Comparison of ENCODE assay signal across 26 mouse cellular contexts in the genomic region with DNA sequence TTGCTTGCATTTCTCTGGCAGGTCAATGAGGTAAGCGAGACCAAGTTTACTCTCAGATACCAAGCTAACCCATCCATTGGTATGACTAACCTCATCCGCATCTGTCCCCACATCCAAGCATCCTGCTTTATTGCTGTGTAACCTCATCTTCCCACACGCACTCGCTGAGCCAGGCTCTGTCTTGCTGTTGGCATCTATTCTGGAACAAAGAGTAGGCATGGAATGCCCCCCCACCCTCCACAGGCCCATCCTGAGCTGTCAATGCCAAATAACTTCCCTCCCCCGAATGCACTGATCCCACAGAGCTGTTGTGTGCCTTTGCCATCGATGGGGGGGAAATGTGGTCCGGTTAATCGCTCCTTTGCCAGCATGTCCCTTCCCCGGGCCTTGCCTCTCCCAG.
A peak's percentile ranks its signal among the peaks of the same experiment; 100 is the strongest.
DNase-seq lines count a peak whose midpoint lies in the region; ATAC-seq and TF ChIP-seq lines count a peak whose summit lies in the region.
"Had no signal": no experiment of that assay in that cellular context is flagged by ENCODE, and none has a peak within 500 bp of the region (broad histone marks: within the 10 kb centered on the region; RNA-seq: fewer than 3 reads in every experiment).

No protein-coding gene starts in this region.

- no peak for TF ChIP-seq CTCF in layer of hippocampus, adult 2 months (conservative IDR thresholded peaks at IDR 0.05)
- TF ChIP-seq CTCF in left cerebral cortex, adult 2 months (IDR thresholded peaks at IDR 0.05): no peak

- H3K4me3 ChIP-seq in forebrain, embryonic 10.5 days: no peak overlapping the region
- no peak overlapping the region for H3K4me3 ChIP-seq in forebrain, embryonic 16.5 days (replicated peaks; ENCODE audit: low read length)
- no peak overlapping the region for H3K4me3 ChIP-seq in layer of hippocampus, adult 2 months
- H3K4me3 ChIP-seq in left cerebral cortex, adult 2 months: no peak overlapping the region
- H3K4me3 ChIP-seq: embryonic facial prominence, embryonic 12.5 days; forebrain, embryonic 12.5 days; heart, adult 2 months; heart, embryonic 15.5 days; hindbrain, embryonic 13.5 days had no signal

- ATAC-seq in forebrain, embryonic 16.5 days: no peak
- no peak for ATAC-seq in activated CD4-positive, CD25-positive, alpha-beta regulatory T cell, adult 4 months
- ATAC-seq: CD4-positive, CD25-positive, alpha-beta regulatory T cell, adult 4 months; forebrain, postnatal 0 days; hindbrain, postnatal 0 days had no signal

- DNase-seq in forebrain, embryonic 10.5 days (ENCODE audit: extremely low spot score, low spot score): no peak
- peak; percentile 47 to 49 for DNase-seq in layer of hippocampus, adult 2 months (ENCODE audit: low spot score in 2 of 2)
- DNase-seq in layer of hippocampus, postnatal 25 days (ENCODE audit: extremely low spot score in 1 of 2, low spot score in 1 of 2): no peak
- DNase-seq in left cerebral cortex, adult 2 months (ENCODE audit: extremely low spot score in 1 of 2, low spot score in 2 of 2): peak; percentile 45 to 50
- DNase-seq in left cerebral cortex, adult 11 months (ENCODE audit: low spot score): no peak
- DNase-seq in Muller cell, postnatal 12 days (ENCODE audit: inconsistent ontology term): peak; percentile 52
- DNase-seq: adrenal gland, adult 2 months; adrenal gland, postnatal 36 days; B cell, adult 2 months; cerebellum, adult 11 months; cerebellum, adult 8-10 months; cerebellum, postnatal 14 days; forebrain, postnatal 0 days; gastrocnemius, postnatal 14 days; heart, adult 2 months; heart, postnatal 14 days had no signal

- H3K36me3 ChIP-seq in forebrain, embryonic 10.5 days (replicated peaks): peaks cover 19% of the 10 kb centered on the region
- peaks cover 15% of the 10 kb centered on the region; the same call in 1 of the 2 replicates for H3K36me3 ChIP-seq in forebrain, embryonic 16.5 days (ENCODE audit: control insufficient read depth, insufficient read depth)
- H3K36me3 ChIP-seq: forebrain, embryonic 12.5 days; G1E had no signal

- H3K4me2 ChIP-seq in forebrain, embryonic 16.5 days (ENCODE audit: low read length): no peak overlapping the region
- H3K4me2 ChIP-seq: embryonic facial prominence, embryonic 12.5 days; forebrain, embryonic 12.5 days; heart, embryonic 11.5 days; heart, embryonic 15.5 days; hindbrain, embryonic 13.5 days had no signal

- 88% methylated on average over 9 of the region's 9 CpGs for WGBS in forebrain, embryonic 10.5 days
- WGBS in forebrain, embryonic 16.5 days: 90% methylated on average over 9 of the region's 9 CpGs

- intact Hi-C loops in left cerebral cortex, adult 2 months (cut with DNase I): no loop called here

- no peak overlapping the region for H3K9ac ChIP-seq in forebrain, embryonic 16.5 days (replicated peaks; ENCODE audit: low read depth, low read length)
- H3K9ac ChIP-seq: embryonic facial prominence, embryonic 12.5 days; forebrain, embryonic 12.5 days; forebrain, postnatal 0 days; heart, embryonic 15.5 days; hindbrain, embryonic 13.5 days had no signal

- 0 out of 2 replicates have a peak overlapping the region, but pooled peaks have one; percentile 17 for H3K27ac ChIP-seq in forebrain, embryonic 10.5 days
- H3K27ac ChIP-seq in forebrain, embryonic 16.5 days (ENCODE audit: low read length): no peak overlapping the region
- H3K27ac ChIP-seq in layer of hippocampus, adult 2 months: peak overlapping the region; percentile 79
- peak overlapping the region; percentile 63 for H3K27ac ChIP-seq in left cerebral cortex, adult 2 months
- H3K27ac ChIP-seq: embryonic facial prominence, embryonic 12.5 days; forebrain, embryonic 12.5 days; heart, adult 2 months; heart, embryonic 15.5 days; hindbrain, embryonic 13.5 days; hindbrain, postnatal 0 days had no signal

- no peaks in the 10 kb centered on the region for H3K9me3 ChIP-seq in forebrain, embryonic 10.5 days
- H3K9me3 ChIP-seq in forebrain, embryonic 16.5 days (ENCODE audit: control insufficient read depth, low read length): no peaks in the 10 kb centered on the region
- H3K9me3 ChIP-seq: embryonic facial prominence, embryonic 12.5 days; forebrain, embryonic 12.5 days; heart, embryonic 15.5 days; hindbrain, embryonic 13.5 days had no signal

- H3K4me1 ChIP-seq in forebrain, embryonic 10.5 days: peaks cover 6% of the 10 kb centered on the region; the same call in 1 of the 2 replicates
- no peaks in the 10 kb centered on the region for H3K4me1 ChIP-seq in forebrain, embryonic 16.5 days (replicated peaks; ENCODE audit: control insufficient read depth, insufficient read depth, low read length)
- H3K4me1 ChIP-seq: forebrain, embryonic 12.5 days; hindbrain, embryonic 13.5 days had no signal

- no peaks in the 10 kb centered on the region for H3K27me3 ChIP-seq in forebrain, embryonic 10.5 days (ENCODE audit: poor library complexity, severe bottlenecking)
- H3K27me3 ChIP-seq in forebrain, embryonic 16.5 days (replicated peaks; ENCODE audit: control insufficient read depth, insufficient read depth, low read length): no peaks in the 10 kb centered on the region
- H3K27me3 ChIP-seq: embryonic facial prominence, embryonic 12.5 days; forebrain, embryonic 12.5 days; heart, embryonic 15.5 days; hindbrain, embryonic 13.5 days had no signal

Comparison
In these comparisons a context has a peak if more than half of its experiments do, and no peak if none do; other contexts are left out.
1. DNase-seq: peak in layer of hippocampus, adult 2 months (2 of 2), left cerebral cortex, adult 2 months (2 of 2) and Muller cell, postnatal 12 days (single experiment); none in forebrain, embryonic 10.5 days (single experiment), layer of hippocampus, postnatal 25 days (0 of 2) and left cerebral cortex, adult 11 months (single experiment).